Mouse (Mus musculus): ENCODE data around the gene Sept10.

- TF ChIP-seq CTCF (IDR thresholded peaks at IDR 0.05; ENCODE audit: borderline replicate concordance, extremely low read depth, insufficient read depth, insufficient read length) (no peak), POLR2A (IDR thresholded peaks at IDR 0.05; ENCODE audit: borderline replicate concordance, extremely low read depth, insufficient read depth, insufficient read length, poor library complexity, severe bottlenecking) (no peak)
Measured at GRCm38 (mm10) chr10:59106644-59107043, 115.0 kb downstream of the Sept10 start.

Data from brain, embryonic 14.5 days (tissue).